Mouse (Mus musculus) adipocyte (in vitro differentiated cells): ENCODE measurements at regions not wholly inside any gene's neighbourhood (a gene's known extent, or its start where the extent isn't known, plus 50 kb on each side); places are given as distances from the start of the nearest gene placed in this dataset.
"Not testable (repeated sequence)": the region's sequence is repeated elsewhere in the genome, so short reads cannot be mapped to it uniquely, and the experiment has no call there.

Experiments used
- DNase-seq: peaks from one replicate; pipeline ENCODE4 v3.0.0-alpha.2; 2016; ENCODE audit warnings: low spot score

GRCm38 (mm10) chr14:90488301-90488700 is 2017.1 kb upstream of the Pcdh20 start:
- no peak for DNase-seq

GRCm38 (mm10) chr14:90447971-90448370 is 1976.8 kb upstream of the Pcdh20 start:
- DNase-seq = no peak

DNA sequence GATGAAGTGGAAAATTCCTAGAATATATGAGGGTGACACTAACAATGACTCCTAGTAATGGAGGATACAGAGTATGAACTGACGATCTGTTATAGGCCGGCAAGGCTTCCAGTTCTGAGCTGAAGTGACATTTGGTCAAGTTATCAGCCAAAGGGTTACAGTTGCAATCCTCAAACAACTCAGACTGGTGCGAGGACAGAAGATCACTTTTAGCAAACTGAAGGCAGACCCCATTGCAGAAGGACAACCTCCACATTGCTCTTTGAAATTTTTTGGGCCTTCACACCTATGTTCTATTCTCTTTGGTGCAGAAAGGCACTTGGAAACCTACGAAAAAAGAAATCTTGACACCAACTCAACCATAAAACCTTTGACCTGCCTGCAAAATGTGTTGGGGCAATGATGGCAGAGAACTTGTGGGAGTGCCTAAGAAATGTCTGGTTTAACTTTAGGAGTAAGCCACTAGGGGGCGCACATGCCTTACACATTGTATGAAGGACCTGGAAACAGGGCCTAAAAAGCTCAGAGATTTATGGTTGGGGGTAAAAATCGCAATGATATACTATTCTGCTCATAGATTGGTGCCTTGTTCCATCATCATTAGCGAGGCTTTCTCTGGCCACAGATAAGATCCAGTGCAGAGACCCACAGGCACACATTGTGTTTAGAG is 1961.8 kb upstream of the Pcdh20 start:
- DNase-seq = peak; percentile 62

DNA sequence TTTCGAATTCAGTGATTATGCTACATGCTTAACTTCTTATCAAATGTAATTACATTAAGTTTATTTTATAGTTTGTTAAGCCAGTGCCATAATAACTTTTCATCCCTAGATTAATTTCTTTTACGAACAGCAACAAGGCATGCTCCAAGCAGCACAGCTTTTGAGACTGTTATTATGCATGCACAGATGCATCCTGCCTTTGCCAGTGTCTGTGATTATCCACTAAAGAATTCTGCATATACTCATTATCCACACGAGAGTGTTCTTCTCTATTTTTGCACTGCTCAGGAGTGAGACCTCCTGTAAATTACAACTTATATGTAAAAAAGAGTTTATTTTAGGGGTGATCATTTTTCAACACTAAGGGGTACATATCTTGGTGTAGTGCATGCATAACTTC is 1941.5 kb upstream of the Pcdh20 start:
- DNase-seq = no peak

DNA sequence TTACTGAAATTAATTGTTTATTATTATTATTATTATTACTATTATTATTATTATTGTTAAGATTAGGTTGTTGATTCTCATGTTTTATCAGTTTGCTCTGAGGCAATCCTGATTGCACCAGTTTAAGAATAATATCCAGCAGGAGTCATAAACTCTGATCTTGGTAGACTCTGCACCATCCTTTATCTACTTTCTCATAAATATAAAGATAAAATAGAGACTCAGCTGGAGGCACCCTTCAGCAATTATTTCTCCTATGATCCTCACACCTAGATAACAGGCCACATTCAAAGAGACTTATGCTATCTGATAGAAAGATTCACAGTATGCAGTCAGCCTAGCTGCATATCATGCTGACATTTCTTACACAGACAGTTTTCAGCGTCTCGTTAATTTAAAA is 1935.2 kb upstream of the Pcdh20 start:
- no peak for DNase-seq

- no peak for DNase-seq
Observed at GRCm38 (mm10) chr14:90405476-90405875, 1934.3 kb upstream of the Pcdh20 start.

- DNase-seq = no peak
Observed at GRCm38 (mm10) chr14:90367256-90367936, 1896.2 kb upstream of the Pcdh20 start.

- DNase-seq = no peak
Observed at GRCm38 (mm10) chr14:90334541-90334940, 1863.3 kb upstream of the Pcdh20 start.

GRCm38 (mm10) chr14:90295456-90295855 is 1824.3 kb upstream of the Pcdh20 start:
- DNase-seq = not testable (repeated sequence)

GRCm38 (mm10) chr14:90246042-90246441 is 1774.8 kb upstream of the Pcdh20 start:
- DNase-seq = no peak

DNA sequence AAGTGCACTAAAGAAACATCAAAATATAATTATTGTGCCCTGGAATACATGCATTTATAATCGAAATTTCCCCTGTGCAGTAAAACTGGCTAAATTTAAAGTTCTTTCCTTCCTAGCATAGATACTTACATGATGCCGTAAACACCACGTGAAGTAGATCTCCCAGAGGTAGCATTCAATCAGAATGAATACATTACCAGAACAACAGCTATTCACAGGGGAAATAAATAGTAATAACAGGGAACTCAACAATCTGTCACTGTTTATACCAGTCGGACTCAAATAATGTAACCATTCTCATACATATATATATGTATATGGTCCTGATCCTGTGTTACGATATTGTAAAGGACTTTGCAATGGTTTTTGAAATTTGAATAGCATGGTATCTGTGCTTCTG is 1761.5 kb upstream of the Pcdh20 start:
- DNase-seq = no peak

- DNase-seq = no peak
Observed at GRCm38 (mm10) chr14:90200294-90200693, 1729.1 kb upstream of the Pcdh20 start.

DNA sequence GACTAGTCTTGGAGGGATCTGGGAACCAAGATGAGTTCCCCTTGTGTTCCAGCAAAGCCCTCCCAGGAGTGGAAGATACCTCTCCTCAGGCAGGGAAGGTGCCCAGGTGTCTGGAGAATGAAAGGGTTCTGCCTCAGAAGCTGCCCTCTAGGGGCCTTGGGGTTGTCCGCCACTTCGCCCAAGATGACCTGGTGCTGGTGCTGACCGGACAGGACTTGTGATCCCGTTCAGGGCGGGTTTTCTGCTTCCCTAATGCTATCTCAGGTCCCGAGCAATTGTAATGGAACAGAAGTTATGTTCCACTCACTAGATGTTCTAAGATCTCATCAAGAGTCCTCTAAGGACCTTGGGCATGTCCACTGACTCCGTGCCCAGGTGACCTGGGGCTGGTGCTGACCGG is 1726.6 kb upstream of the Pcdh20 start:
- no peak for DNase-seq

DNA sequence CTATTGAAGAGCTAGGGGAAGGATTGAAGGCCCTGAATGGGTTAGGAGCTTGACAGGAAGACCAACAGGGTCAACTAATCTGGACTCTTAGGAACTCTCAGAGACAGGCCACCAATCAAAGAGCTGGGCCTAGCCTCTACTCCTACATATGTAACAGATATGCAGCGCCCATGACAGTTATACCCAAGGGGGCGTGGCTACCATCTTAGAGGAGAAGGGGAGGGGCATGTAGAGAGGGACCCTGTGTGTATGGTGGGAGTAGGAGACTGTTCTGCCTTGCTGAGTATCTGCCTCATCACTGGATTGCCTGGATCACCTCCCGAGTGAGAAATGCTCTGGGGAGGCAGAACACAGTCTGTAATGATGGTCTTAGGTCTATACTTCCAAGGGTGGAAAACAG is 1701.5 kb upstream of the Pcdh20 start:
- DNase-seq = no peak
